Mouse (Mus musculus): ENCODE measurements around the gene Duxf3. TPM values are rescaled to one million over a fixed set of nuclear protein-coding genes. Genes with fewer than 3 reads are reported as not detected.
"Not testable (repeated sequence)": the region's sequence is repeated elsewhere in the genome, so short reads cannot be mapped to it uniquely, and the experiment has no call there.

Gene Duxf3
- polyA plus RNA-seq, 1 experiment from 2014 or later, result not detected

DNA sequence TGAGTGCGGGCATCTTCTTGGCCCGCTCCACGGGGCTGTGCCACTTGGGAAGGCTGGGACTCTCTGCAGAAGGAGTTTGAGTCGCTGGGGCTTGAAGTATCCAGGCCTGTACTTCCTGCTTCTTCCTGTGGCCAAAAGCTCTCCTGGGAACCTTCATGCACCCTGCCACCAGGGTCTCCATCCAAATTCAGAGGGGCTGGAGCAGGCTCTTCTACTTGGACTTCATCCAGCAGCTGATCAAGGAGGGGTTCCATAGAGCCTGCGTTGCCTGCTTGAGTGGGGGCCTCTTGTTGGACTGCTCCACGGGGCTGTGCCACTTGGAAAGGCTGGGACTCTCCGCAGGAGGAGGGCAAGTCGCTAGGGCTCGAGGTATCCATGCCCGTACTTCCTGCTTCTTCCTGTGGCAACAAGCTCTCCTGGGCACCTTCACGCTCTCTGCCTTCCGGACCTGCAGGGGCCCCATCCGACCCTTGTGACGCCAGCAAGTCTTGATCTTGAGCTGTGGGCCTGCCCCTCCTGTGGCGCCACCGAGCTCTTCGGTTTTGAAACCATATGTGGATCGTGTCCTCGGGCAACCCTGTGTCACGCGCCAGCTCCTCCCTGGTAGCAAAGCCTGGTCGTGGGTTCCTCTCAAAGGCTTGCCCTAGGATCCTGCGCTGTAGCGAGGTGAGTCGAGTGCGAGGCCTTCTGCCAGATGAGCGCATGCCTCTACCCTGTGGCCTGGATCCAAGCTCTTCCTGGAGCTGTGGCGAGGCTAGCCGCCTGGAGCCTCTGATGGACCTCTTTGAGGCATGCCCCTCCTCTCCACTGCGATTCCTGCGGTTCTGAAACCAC, 8.3 kb downstream of the Duxf3 start:
- not testable (repeated sequence) for H3K9me3 ChIP-seq (ENCODE audit: low read depth, low read length); H3K27me3 ChIP-seq (ENCODE audit: insufficient read depth, low read length); ATAC-seq (ENCODE audit: insufficient read depth); H3K4me2 ChIP-seq; H3K4me1 ChIP-seq (ENCODE audit: insufficient read depth); H3K36me3 ChIP-seq (ENCODE audit: insufficient read depth); H3K27ac ChIP-seq (ENCODE audit: low read depth); H3K9ac ChIP-seq; H3K4me3 ChIP-seq (ENCODE audit: low read depth, low read length)
- DNase-seq, result peak; percentile 13
- WGBS, result 82% methylated on average over 28 of the region's 31 CpGs

DNA sequence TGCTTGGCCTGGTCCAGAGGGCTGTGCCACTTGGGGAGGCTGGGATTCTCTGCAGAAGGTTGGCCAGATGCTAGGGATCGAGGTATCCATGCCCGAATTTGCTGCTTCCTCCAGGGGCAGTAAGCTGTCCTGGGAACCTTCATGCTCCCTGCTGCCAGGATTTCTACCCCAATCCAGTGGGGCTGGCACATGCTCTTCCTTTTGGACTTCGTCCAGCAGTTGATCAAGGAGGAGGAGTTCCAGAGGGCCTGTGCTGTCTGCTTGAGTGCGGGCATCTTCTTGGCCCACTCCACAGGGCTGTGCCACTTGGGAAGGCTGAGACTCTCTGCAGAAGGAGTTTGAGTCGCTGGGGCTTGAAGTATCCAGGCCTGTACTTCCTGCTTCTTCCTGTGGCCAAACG, 9.3 kb downstream of the Duxf3 start:
- not testable (repeated sequence) for H3K27ac ChIP-seq (ENCODE audit: low read depth); ATAC-seq (ENCODE audit: insufficient read depth); H3K4me1 ChIP-seq (ENCODE audit: insufficient read depth); H3K4me2 ChIP-seq; H3K36me3 ChIP-seq (ENCODE audit: insufficient read depth); H3K27me3 ChIP-seq (ENCODE audit: insufficient read depth, low read length); H3K9me3 ChIP-seq (ENCODE audit: low read depth, low read length); H3K9ac ChIP-seq; H3K4me3 ChIP-seq (ENCODE audit: low read depth, low read length); DNase-seq
- 91% methylated on average over 3 of the region's 6 CpGs for WGBS

DNA sequence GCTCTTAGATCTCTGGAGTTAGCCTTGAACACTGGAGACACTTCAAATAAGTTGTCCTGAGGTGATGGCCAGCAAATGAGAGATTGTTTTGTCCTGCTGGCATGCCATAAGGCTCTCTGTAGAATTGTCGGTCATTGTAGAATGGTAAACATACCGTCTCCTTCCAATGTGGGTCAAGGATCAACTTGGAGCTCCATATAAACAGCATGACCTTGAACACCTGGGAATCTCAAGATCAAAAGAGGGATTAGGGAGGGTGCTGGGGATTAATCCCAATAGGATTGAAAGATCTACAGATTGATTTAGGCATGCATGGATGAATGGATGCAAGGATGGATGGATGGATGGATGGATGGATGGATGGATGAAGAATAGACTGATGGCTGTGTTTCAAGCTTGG, 10.9 kb downstream of the Duxf3 start:
- H3K4me1 ChIP-seq (ENCODE audit: insufficient read depth); H3K27ac ChIP-seq (ENCODE audit: low read depth); H3K4me2 ChIP-seq; H3K4me3 ChIP-seq (ENCODE audit: low read depth, low read length); DNase-seq; H3K27me3 ChIP-seq (ENCODE audit: insufficient read depth, low read length); H3K9ac ChIP-seq; H3K36me3 ChIP-seq (ENCODE audit: insufficient read depth); H3K9me3 ChIP-seq (ENCODE audit: low read depth, low read length); ATAC-seq (ENCODE audit: insufficient read depth): not testable (repeated sequence)
- 78% methylated on average over 2 of the region's 2 CpGs for WGBS

DNA sequence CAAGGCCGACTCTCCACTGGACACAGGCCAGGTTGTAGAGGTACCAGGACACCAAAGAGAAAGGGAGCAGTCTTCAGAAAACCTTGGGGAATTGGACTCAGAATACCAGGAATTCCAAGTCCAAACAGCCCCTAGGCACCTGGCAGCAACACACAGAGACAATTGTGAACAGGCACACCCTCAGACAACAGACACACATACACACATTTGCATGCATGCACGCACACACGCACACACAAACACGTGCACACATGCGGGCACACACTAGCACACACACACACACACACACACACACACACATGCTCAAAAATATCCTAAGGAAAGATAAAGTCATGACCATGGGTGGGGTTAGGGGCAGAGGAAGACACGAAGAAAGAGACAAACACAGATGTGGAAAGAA, 11.7 kb downstream of the Duxf3 start:
- H3K9ac ChIP-seq, result no peak overlapping the region
- H3K4me2 ChIP-seq, result no peak overlapping the region
- TF ChIP-seq CTCF (IDR thresholded peaks at IDR 0.05; ENCODE audit: low read depth), result no peak
- H3K4me3 ChIP-seq (ENCODE audit: low read depth, low read length), result no peak overlapping the region
- DNase-seq (no peak), ATAC-seq (ENCODE audit: insufficient read depth) (no peak)
- H3K9me3 ChIP-seq (ENCODE audit: low read depth, low read length), result no peaks in the 10 kb centered on the region
- H3K4me1 ChIP-seq (ENCODE audit: insufficient read depth), result no peaks in the 10 kb centered on the region
- H3K27me3 ChIP-seq (ENCODE audit: insufficient read depth, low read length), result no peaks in the 10 kb centered on the region
- H3K36me3 ChIP-seq (ENCODE audit: insufficient read depth), result no peaks in the 10 kb centered on the region
- no peak overlapping the region for H3K27ac ChIP-seq (ENCODE audit: low read depth)
- WGBS, result 86% methylated on average over 6 of the region's 6 CpGs

DNA sequence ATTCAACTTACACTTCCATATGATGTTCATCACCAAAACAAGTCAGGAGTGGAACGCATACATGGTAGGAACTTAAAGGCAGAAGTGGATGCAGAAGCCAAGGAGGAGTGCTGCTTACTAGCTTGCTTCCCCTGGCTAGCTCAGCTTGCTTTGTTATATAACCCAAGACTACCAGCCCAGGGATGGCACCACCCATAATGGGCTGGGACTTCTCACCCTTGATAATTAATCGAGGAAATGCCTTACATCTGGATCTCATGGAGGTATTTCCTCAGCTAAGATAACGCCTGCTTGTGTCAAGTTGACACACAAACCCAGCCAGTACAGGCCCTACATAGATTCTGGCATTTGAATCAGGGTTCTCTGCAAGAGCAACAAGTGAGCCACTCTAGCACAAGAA, 15.1 kb downstream of the Duxf3 start:
- Histone ChIP-seq H3K27ac (ENCODE audit: low read depth) (no peak overlapping the region), H3K4me1 (ENCODE audit: insufficient read depth) (no peaks in the 10 kb centered on the region), H3K36me3 (ENCODE audit: insufficient read depth) (no peaks in the 10 kb centered on the region), H3K27me3 (ENCODE audit: insufficient read depth, low read length) (no peaks in the 10 kb centered on the region), H3K9ac (no peak overlapping the region), H3K4me2 (no peak overlapping the region), H3K9me3 (ENCODE audit: low read depth, low read length) (no peaks in the 10 kb centered on the region), H3K4me3 (ENCODE audit: low read depth, low read length) (no peak overlapping the region)
- WGBS, result 79% methylated on average over 3 of the region's 3 CpGs
- no peak for ATAC-seq (ENCODE audit: insufficient read depth)
- no peak for TF ChIP-seq CTCF (IDR thresholded peaks at IDR 0.05; ENCODE audit: low read depth)
- DNase-seq, result no peak

DNA sequence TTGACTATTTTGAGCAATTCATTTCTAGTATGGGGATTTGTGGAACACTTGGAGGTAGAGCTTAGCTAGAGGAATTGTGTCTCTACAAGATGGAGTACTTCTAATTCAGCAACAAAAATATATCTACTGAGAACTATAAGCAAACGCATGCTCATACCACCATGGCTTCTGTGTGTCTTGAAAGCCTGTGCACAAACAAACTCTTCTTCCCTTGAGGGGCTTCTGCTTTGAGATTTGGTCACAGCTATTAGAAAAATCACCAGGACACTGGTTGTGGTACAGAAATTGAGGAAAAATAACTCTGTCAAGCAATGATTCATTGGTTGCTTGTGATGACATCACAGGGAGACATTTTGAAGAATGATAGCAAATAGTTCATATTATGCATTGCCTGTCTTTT, 17.1 kb downstream of the Duxf3 start:
- Histone ChIP-seq H3K27ac (ENCODE audit: low read depth) (no peak overlapping the region), H3K9ac (no peak overlapping the region), H3K4me2 (no peak overlapping the region), H3K4me1 (ENCODE audit: insufficient read depth) (no peaks in the 10 kb centered on the region), H3K36me3 (ENCODE audit: insufficient read depth) (no peaks in the 10 kb centered on the region), H3K4me3 (ENCODE audit: low read depth, low read length) (no peak overlapping the region), H3K27me3 (ENCODE audit: insufficient read depth, low read length) (no peaks in the 10 kb centered on the region), H3K9me3 (ENCODE audit: low read depth, low read length) (no peaks in the 10 kb centered on the region)
- no peak for TF ChIP-seq CTCF (IDR thresholded peaks at IDR 0.05; ENCODE audit: low read depth)
- ATAC-seq (ENCODE audit: insufficient read depth) (no peak), DNase-seq (no peak)
- WGBS, result 77% methylated on average over 1 of the region's 1 CpGs

DNA sequence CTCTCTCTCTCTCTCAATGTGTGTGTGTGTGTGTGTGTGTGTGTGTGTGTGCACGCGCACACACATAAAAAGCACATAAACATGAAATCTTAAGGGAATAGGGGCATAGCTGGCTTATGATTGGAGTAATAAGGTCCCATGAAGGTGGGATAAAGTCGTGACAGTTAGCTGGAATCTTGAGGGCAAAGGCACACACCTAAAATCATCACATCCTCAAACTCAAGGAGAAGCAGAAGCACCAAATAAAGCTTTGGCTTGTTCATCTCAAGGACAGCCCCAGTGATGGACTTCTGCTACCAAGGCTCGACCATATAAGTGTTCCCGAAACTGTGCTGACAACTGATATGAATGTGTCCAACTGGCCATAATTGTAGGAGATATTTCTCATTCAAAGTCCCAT, 17.5 kb downstream of the Duxf3 start:
- WGBS, result 78% methylated on average over 5 of the region's 5 CpGs
- DNase-seq, result no peak
- Histone ChIP-seq H3K4me2 (no peak overlapping the region), H3K9me3 (ENCODE audit: low read depth, low read length) (no peaks in the 10 kb centered on the region), H3K27ac (ENCODE audit: low read depth) (no peak overlapping the region), H3K4me3 (ENCODE audit: low read depth, low read length) (no peak overlapping the region), H3K9ac (no peak overlapping the region), H3K27me3 (ENCODE audit: insufficient read depth, low read length) (no peaks in the 10 kb centered on the region), H3K4me1 (ENCODE audit: insufficient read depth) (no peaks in the 10 kb centered on the region), H3K36me3 (ENCODE audit: insufficient read depth) (no peaks in the 10 kb centered on the region)
- TF ChIP-seq CTCF (IDR thresholded peaks at IDR 0.05; ENCODE audit: low read depth), result no peak
- no peak for ATAC-seq (ENCODE audit: insufficient read depth)

DNA sequence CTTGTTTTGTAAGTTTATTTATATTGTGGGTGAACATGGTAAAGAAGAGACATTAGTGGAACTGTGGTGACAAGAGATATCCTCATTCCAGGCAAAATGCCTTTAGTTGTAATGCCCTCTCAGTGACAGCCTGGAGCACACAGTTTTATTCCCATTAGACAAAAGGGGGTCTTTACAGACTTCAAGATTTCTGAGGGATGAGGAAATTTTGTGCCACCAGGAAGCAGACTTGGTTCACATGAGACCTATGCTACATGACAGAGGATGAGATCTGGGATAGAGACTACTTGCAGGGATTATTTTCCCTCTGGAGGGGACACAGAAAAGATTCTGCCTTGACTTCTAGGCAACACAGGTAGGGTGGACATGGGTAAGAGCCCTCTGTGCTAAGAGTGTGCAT, 18.0 kb downstream of the Duxf3 start:
- no peak for DNase-seq

More for the DNA sequence above, 18.0 kb downstream of the Duxf3 start:
- H3K27ac ChIP-seq (ENCODE audit: low read depth), result no peak overlapping the region
- H3K4me1 ChIP-seq (ENCODE audit: insufficient read depth), result no peaks in the 10 kb centered on the region
- no peak for ATAC-seq (ENCODE audit: insufficient read depth)
- no peaks in the 10 kb centered on the region for H3K9me3 ChIP-seq (ENCODE audit: low read depth, low read length)
- no peaks in the 10 kb centered on the region for H3K27me3 ChIP-seq (ENCODE audit: insufficient read depth, low read length)
- H3K36me3 ChIP-seq (ENCODE audit: insufficient read depth), result no peaks in the 10 kb centered on the region
- H3K4me3 ChIP-seq (ENCODE audit: low read depth, low read length), result no peak overlapping the region
- no peak overlapping the region for H3K9ac ChIP-seq
- H3K4me2 ChIP-seq, result no peak overlapping the region
- TF ChIP-seq CTCF (IDR thresholded peaks at IDR 0.05; ENCODE audit: low read depth), result no peak
